Mouse (Mus musculus) skeletal muscle tissue, postnatal 0 days (tissue): ENCODE results near the gene Gm4767. TPM values are rescaled to one million over a fixed set of nuclear protein-coding genes. Genes with fewer than 3 reads are reported as not detected.

ENCODE experiments used
- polyA plus RNA-seq: library from polyadenylated mRNA; unstranded; fragments of >200 nt; fragmentation: Nextera tagmentation; extraction: Ambion mirVana; gene quantifications from 2 replicates; pipeline ENCODE4 v1.2.1, GENCODE M21; 2015

Gm4767 gene
- polyA plus RNA-seq: 1.1 and 1.4 TPM in 2 replicates

DNA sequence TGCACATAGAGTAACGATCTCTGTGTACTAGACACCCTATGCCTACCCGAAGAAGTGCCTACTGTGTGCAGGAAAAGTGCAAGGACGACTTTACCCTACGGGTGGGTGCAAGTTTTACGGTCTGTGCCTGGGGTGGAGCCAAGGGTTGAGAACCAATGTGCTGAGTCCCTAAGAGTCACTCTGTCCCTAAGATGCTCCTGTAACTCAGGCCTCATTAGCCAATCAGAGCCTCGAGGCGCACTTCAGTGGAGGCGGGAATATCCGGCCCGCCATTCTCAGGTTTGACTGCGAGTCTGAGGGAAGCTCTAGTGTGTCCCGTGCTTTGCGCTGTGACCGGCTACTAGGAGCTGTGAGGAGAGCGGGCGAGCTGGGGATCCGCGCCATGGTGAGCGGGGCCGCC, at the start of gene Gm4767:
TSS of gene Gm4767 (plus strand) at position 288 of the 400 bp plus-strand sequence.

GRCm38 (mm10) chr10:81770506-81771403, 41.2 kb upstream of the Gm4767 start, which contains the start of gene Gm3055:
Gene Gm3055 (minus strand): TSS chr10:81771161.

GRCm38 (mm10) chr10:81863409-81864407, 51.7 kb downstream of the Gm4767 start, which contains the start of gene Gm32687:
Gene Gm32687 (plus strand): TSS chr10:81863934.

Other genes starting within 250 kb of the Gm4767 start
- gene Tle2, start 237.6 kb upstream of the Gm4767 start, polyA plus RNA-seq: 7.1 and 9.1 TPM in 2 replicates
- gene Tle6, start 211.1 kb upstream of the Gm4767 start, polyA plus RNA-seq: 7.7 and 8.7 TPM in 2 replicates
- 0.55 and 0.58 TPM in 2 replicates for gene BC025920, start 205.9 kb upstream of the Gm4767 start, polyA plus RNA-seq
- gene Sirt6, start 184.4 kb upstream of the Gm4767 start, polyA plus RNA-seq: 12.5 and 14.1 TPM in 2 replicates
- 8.3 and 9.4 TPM in 2 replicates for gene Ankrd24, start 183.6 kb upstream of the Gm4767 start, polyA plus RNA-seq
- gene Gm10778, start 163.1 kb upstream of the Gm4767 start, polyA plus RNA-seq: 1.4 and 2.2 TPM in 2 replicates
- gene Zfp433, start 107.4 kb upstream of the Gm4767 start, polyA plus RNA-seq: 6.3 and 7.0 TPM in 2 replicates
- 1.9 and 3.5 TPM in 2 replicates for gene Gm3055, start 41.0 kb upstream of the Gm4767 start, polyA plus RNA-seq
- 3.7 and 5.3 TPM in 2 replicates for gene Gm32687, start 51.7 kb downstream of the Gm4767 start, polyA plus RNA-seq
- 0.48 and 1.0 TPM in 2 replicates for gene Zfp781, start 118.3 kb downstream of the Gm4767 start, polyA plus RNA-seq
- 4.2 and 4.8 TPM in 2 replicates for gene Zfp873, start 235.9 kb downstream of the Gm4767 start, polyA plus RNA-seq